Mouse (Mus musculus): ENCODE measurements at regions not wholly inside any gene's neighbourhood (a gene's known extent, or its start where the extent isn't known, plus 50 kb on each side); places are given as distances from the start of the nearest gene placed in this dataset.
"Not testable (repeated sequence)": the region's sequence is repeated elsewhere in the genome, so short reads cannot be mapped to it uniquely, and the experiment has no call there.

DNA sequence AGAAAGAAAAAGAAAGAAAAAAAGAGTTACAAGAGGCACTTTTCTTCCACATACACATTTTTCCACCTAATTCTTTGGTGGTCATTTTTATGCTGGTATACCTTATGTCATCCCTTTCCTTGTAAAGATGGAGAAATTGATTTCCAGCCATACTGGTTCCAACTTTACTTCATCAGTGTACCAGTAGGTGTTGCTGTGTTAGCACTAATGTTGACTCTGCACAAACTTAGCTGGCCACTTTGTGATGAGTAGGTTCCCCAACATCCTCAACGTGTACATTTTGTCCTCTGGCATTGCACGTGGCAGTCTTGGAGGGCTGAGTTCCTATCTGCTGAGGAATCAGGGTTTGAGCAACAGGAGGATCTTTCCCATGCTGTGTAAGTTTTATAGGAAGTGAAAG is 256.7 kb downstream of the Cetn3 start:
- Histone ChIP-seq H3K9ac (replicated peaks; ENCODE audit: low read length) (no peak overlapping the region), H3K4me1 (ENCODE audit: insufficient read depth, low read length) (no peaks in the 10 kb centered on the region), H3K4me3 (ENCODE audit: low read length) (no peak overlapping the region), H3K27ac (no peak overlapping the region), H3K36me3 (ENCODE audit: insufficient read depth, low read length) (no peaks in the 10 kb centered on the region), H3K4me2 (ENCODE audit: low read depth, low read length) (no peak overlapping the region), H3K27me3 (ENCODE audit: insufficient read depth, low read length) (no peaks in the 10 kb centered on the region), H3K9me3 (ENCODE audit: low read length) (no peaks in the 10 kb centered on the region)
- ATAC-seq = no peak
- WGBS = 31% methylated on average over 2 of the region's 2 CpGs
- TF ChIP-seq CTCF (IDR thresholded peaks at IDR 0.05; ENCODE audit: low read depth) = peak; percentile 52
- DNase-seq (ENCODE audit: low spot score) = peak; percentile 18

DNA sequence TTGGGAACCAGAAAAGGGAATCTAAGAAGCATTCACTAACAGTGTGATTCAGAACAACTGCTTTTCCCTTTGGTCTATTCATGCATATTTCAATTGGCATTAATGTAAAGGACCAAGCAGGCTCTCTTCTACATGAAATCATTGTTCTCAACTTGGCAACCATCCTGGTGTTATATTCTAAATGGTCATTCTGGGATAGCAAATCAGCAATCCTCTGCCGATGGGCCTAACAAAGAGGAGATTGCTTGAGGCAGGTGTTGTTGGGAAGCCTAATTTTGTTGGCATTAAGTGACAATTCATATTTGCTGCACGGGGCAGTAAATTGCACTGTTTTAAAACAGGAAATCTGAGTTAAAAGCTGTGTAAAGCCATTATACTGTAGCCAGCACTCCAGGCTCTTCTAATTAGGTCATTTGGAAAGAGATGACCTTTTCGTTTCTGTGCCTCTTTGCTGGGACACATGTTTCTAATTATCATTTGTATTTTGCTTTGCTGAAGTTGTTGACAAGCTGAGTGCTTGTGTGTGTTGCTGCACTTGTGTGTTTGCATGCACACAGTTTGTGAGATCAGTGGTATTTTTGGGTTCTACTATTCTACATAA is 275.4 kb downstream of the Cetn3 start:
- 18% methylated on average over 3 of the region's 3 CpGs for WGBS
- H3K9me3 ChIP-seq (ENCODE audit: low read length) = no peaks in the 10 kb centered on the region
- DNase-seq (ENCODE audit: low spot score) (peak; percentile 8), ATAC-seq (no peak)
- no peaks in the 10 kb centered on the region for H3K27me3 ChIP-seq (ENCODE audit: insufficient read depth, low read length)
- H3K9ac ChIP-seq (replicated peaks; ENCODE audit: low read length) = no peak overlapping the region
- H3K4me2 ChIP-seq (ENCODE audit: low read depth, low read length) = no peak overlapping the region
- no peak overlapping the region for H3K27ac ChIP-seq
- H3K4me3 ChIP-seq (ENCODE audit: low read length) = no peak overlapping the region
- H3K4me1 ChIP-seq (ENCODE audit: insufficient read depth, low read length) = 0 out of 2 replicates have a peak, but pooled peaks cover 6% of the 10 kb centered on the region
- no peaks in the 10 kb centered on the region for H3K36me3 ChIP-seq (ENCODE audit: insufficient read depth, low read length)
- TF ChIP-seq CTCF (IDR thresholded peaks at IDR 0.05; ENCODE audit: low read depth) = no peak

- Histone ChIP-seq H3K9ac (replicated peaks; ENCODE audit: low read length) (no peak overlapping the region), H3K4me3 (ENCODE audit: low read length) (no peak overlapping the region), H3K36me3 (ENCODE audit: insufficient read depth, low read length) (no peaks in the 10 kb centered on the region), H3K4me1 (ENCODE audit: insufficient read depth, low read length) (0 out of 2 replicates have a peak, but pooled peaks cover 6% of the 10 kb centered on the region), H3K9me3 (ENCODE audit: low read length) (no peaks in the 10 kb centered on the region), H3K27ac (no peak overlapping the region), H3K4me2 (ENCODE audit: low read depth, low read length) (no peak overlapping the region), H3K27me3 (ENCODE audit: insufficient read depth, low read length) (no peaks in the 10 kb centered on the region)
- DNase-seq (ENCODE audit: low spot score) (no peak), ATAC-seq (no peak)
- no peak for TF ChIP-seq CTCF (IDR thresholded peaks at IDR 0.05; ENCODE audit: low read depth)
- 75% methylated on average over 3 of the region's 3 CpGs for WGBS
Measured at GRCm38 (mm10) chr13:82058872-82059271, 276.0 kb downstream of the Cetn3 start.

GRCm38 (mm10) chr13:82059498-82059897 is 276.6 kb downstream of the Cetn3 start:
- no peak for TF ChIP-seq CTCF (IDR thresholded peaks at IDR 0.05; ENCODE audit: low read depth)
- Histone ChIP-seq H3K4me3 (ENCODE audit: low read length) (no peak overlapping the region), H3K4me2 (ENCODE audit: low read depth, low read length) (no peak overlapping the region), H3K9ac (replicated peaks; ENCODE audit: low read length) (no peak overlapping the region), H3K27ac (no peak overlapping the region), H3K36me3 (ENCODE audit: insufficient read depth, low read length) (no peaks in the 10 kb centered on the region), H3K9me3 (ENCODE audit: low read length) (no peaks in the 10 kb centered on the region), H3K4me1 (ENCODE audit: insufficient read depth, low read length) (0 out of 2 replicates have a peak, but pooled peaks cover 6% of the 10 kb centered on the region), H3K27me3 (ENCODE audit: insufficient read depth, low read length) (no peaks in the 10 kb centered on the region)
- 14% methylated on average over 5 of the region's 5 CpGs for WGBS
- peak; percentile 79 for ATAC-seq
- peak; percentile 84 for DNase-seq (ENCODE audit: low spot score)

DNA sequence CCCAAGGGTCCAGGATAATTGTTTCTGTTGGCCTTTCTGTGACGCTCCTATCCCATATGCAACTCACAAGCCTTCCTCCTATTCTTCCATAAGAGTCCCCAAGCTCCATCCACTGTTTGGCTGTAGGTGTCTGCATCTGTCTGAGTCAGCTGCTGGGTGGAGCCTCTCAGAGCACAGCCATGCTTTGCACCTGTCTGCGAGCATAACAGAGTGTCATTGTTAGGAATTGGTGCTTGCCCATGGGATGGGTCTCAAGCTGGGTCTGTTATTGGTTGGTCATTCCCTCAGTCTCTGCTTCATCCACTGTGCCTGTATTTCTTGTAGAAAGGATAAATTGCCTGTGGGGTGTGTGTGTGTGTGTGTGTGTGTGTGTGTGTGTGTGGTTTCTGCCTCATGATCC is 281.0 kb downstream of the Cetn3 start:
- H3K36me3 ChIP-seq (ENCODE audit: insufficient read depth, low read length); H3K4me1 ChIP-seq (ENCODE audit: insufficient read depth, low read length); DNase-seq (ENCODE audit: low spot score); H3K9ac ChIP-seq (replicated peaks; ENCODE audit: low read length); H3K4me3 ChIP-seq (ENCODE audit: low read length); H3K27ac ChIP-seq; ATAC-seq; H3K4me2 ChIP-seq (ENCODE audit: low read depth, low read length); H3K9me3 ChIP-seq (ENCODE audit: low read length); H3K27me3 ChIP-seq (ENCODE audit: insufficient read depth, low read length): not testable (repeated sequence)
- 88% methylated on average over 2 of the region's 2 CpGs for WGBS

GRCm38 (mm10) chr13:82066174-82066573 is 283.3 kb downstream of the Cetn3 start:
- ATAC-seq (no peak), DNase-seq (ENCODE audit: low spot score) (no peak)
- no peak overlapping the region for H3K27ac ChIP-seq
- no peaks in the 10 kb centered on the region for H3K4me1 ChIP-seq (ENCODE audit: insufficient read depth, low read length)
- H3K4me3 ChIP-seq (ENCODE audit: low read length) = no peak overlapping the region
- no peak overlapping the region for H3K9ac ChIP-seq (replicated peaks; ENCODE audit: low read length)
- 57% methylated on average over 1 of the region's 1 CpGs for WGBS
- H3K4me2 ChIP-seq (ENCODE audit: low read depth, low read length) = no peak overlapping the region
- no peak for TF ChIP-seq CTCF (IDR thresholded peaks at IDR 0.05; ENCODE audit: low read depth)
- no peaks in the 10 kb centered on the region for H3K36me3 ChIP-seq (ENCODE audit: insufficient read depth, low read length)
- H3K9me3 ChIP-seq (ENCODE audit: low read length) = no peaks in the 10 kb centered on the region
- H3K27me3 ChIP-seq (ENCODE audit: insufficient read depth, low read length) = no peaks in the 10 kb centered on the region

- no peak for TF ChIP-seq CTCF (IDR thresholded peaks at IDR 0.05; ENCODE audit: low read depth)
- H3K27me3 ChIP-seq (ENCODE audit: insufficient read depth, low read length) = no peaks in the 10 kb centered on the region
- no peaks in the 10 kb centered on the region for H3K9me3 ChIP-seq (ENCODE audit: low read length)
- no peak overlapping the region for H3K4me3 ChIP-seq (ENCODE audit: low read length)
- H3K27ac ChIP-seq = no peak overlapping the region
- ATAC-seq (no peak), DNase-seq (ENCODE audit: low spot score) (no peak)
- WGBS = 84% methylated on average over 3 of the region's 3 CpGs
- no peak overlapping the region for H3K9ac ChIP-seq (replicated peaks; ENCODE audit: low read length)
- H3K4me1 ChIP-seq (ENCODE audit: insufficient read depth, low read length) = no peaks in the 10 kb centered on the region
- no peaks in the 10 kb centered on the region for H3K36me3 ChIP-seq (ENCODE audit: insufficient read depth, low read length)
- no peak overlapping the region for H3K4me2 ChIP-seq (ENCODE audit: low read depth, low read length)
Measured at GRCm38 (mm10) chr13:82066674-82067270, 283.9 kb downstream of the Cetn3 start.

Data from hindbrain, postnatal 0 days (tissue).